Mouse (Mus musculus): ENCODE results near the gene Apob. TPM values are rescaled to one million over a fixed set of nuclear protein-coding genes. Genes with fewer than 3 reads are reported as not detected.

Gene Apob
- total and polyA plus RNA-seq, 2 experiments from 2014 or later: 0.05 TPM; not detected in 1

GRCm38 (mm10) chr12:8063363-8064065 is 86.1 kb downstream of the Apob start:
- Histone ChIP-seq H3K27me3 (ENCODE audit: insufficient read depth, low read length) (no peaks in the 10 kb centered on the region), H3K4me3 (ENCODE audit: low read depth, low read length) (no peak overlapping the region), H3K9me3 (ENCODE audit: low read length) (no peaks in the 10 kb centered on the region), H3K4me1 (ENCODE audit: insufficient read depth, low read length) (no peaks in the 10 kb centered on the region), H3K27ac (ENCODE audit: low read depth, low read length) (no peak overlapping the region), H3K9ac (replicated peaks; ENCODE audit: low read length, poor library complexity, severe bottlenecking) (no peak overlapping the region), H3K36me3 (ENCODE audit: insufficient read depth, low read length) (no peaks in the 10 kb centered on the region), H3K4me2 (ENCODE audit: low read depth, low read length, poor library complexity, severe bottlenecking) (no peak overlapping the region)
- WGBS: 69% methylated on average over 11 of the region's 11 CpGs
- ATAC-seq (ENCODE audit: low FRiP score) (no peak), DNase-seq (ENCODE audit: low spot score) (no peak)
- no peak for TF ChIP-seq CTCF (IDR thresholded peaks at IDR 0.05)

Other genes starting within 250 kb of the Apob start
- 52.4 and 64.9 TPM in 2 replicates for gene Ldah, start 230.5 kb downstream of the Apob start, total RNA-seq (2014; rRNA removed)
- 55.1 and 58.7 TPM in 2 replicates for gene Ldah, start 230.5 kb downstream of the Apob start, polyA plus RNA-seq (2015; fragmentation: Nextera tagmentation; extraction: Ambion mirVana)

All from midbrain, postnatal 0 days (tissue).